Mouse (Mus musculus): ENCODE results near the gene Zfp598.

The Zfp598 gene

GRCm38 (mm10) chr17:24723122-24723880 is 53.8 kb downstream of the Zfp598 start:
- no peak for DNase-seq

- DNase-seq = no peak
Observed at GRCm38 (mm10) chr17:24723881-24724180, 54.3 kb downstream of the Zfp598 start.

GRCm38 (mm10) chr17:24724184-24724583 is 54.7 kb downstream of the Zfp598 start, which contains the start of gene Ndufb10:
Ndufb10 (minus strand) TSS chr17:24724478.
- peak; percentile 98 for DNase-seq

GRCm38 (mm10) chr17:24725637-24726390 is 56.3 kb downstream of the Zfp598 start:
- no peak for DNase-seq

- DNase-seq = no peak
Observed at GRCm38 (mm10) chr17:24727618-24728017, 58.1 kb downstream of the Zfp598 start, which contains the start of gene Rpl3l. Rpl3l (plus strand) TSS chr17:24727820.

GRCm38 (mm10) chr17:24728184-24728583 is 58.7 kb downstream of the Zfp598 start:
- no peak for DNase-seq

- DNase-seq = no peak
Observed at GRCm38 (mm10) chr17:24729067-24729466, 59.6 kb downstream of the Zfp598 start.

- no peak for DNase-seq
Observed at GRCm38 (mm10) chr17:24730787-24731186, 61.3 kb downstream of the Zfp598 start.
